Mouse (Mus musculus): ENCODE data around the gene Magea2. TPM values are rescaled to one million over a fixed set of nuclear protein-coding genes. Genes with fewer than 3 reads are reported as not detected.

The Magea2 gene
- total RNA-seq, 1 experiment, result 0.31 TPM

Other genes with a start within 250 kb of the Magea2 start
- not detected in 2 replicates for gene Cldn34b1, start 203.4 kb downstream of the Magea2 start, total RNA-seq (2012; rRNA removed)
- gene Magea6, start 157.7 kb downstream of the Magea2 start, total RNA-seq (2012; rRNA removed), result 0.36 TPM in 1 of 2 replicates, not detected in the other
- gene Magea3, start 144.2 kb downstream of the Magea2 start, total RNA-seq (2012; rRNA removed), result 0.22 TPM in 1 of 2 replicates, not detected in the other
- 1.1 TPM in 1 of 2 replicates, not detected in the other for gene Magea8, start 97.8 kb downstream of the Magea2 start, total RNA-seq (2012; rRNA removed)
- 1.1 TPM in 1 of 2 replicates, not detected in the other for gene Magea5, start 30.5 kb downstream of the Magea2 start, total RNA-seq (2012; rRNA removed)
- not detected in 2 replicates for gene Magea1, start 3.9 kb downstream of the Magea2 start, total RNA-seq (2012; rRNA removed)
- not detected in 2 replicates for gene Cldn34b2, start 34.7 kb upstream of the Magea2 start, total RNA-seq (2012; rRNA removed)
- gene Sat1, start 122.8 kb upstream of the Magea2 start, total RNA-seq (2012; rRNA removed), result 50.5 and 111 TPM in 2 replicates
- gene Acot9, start 168.8 kb upstream of the Magea2 start, total RNA-seq (2012; rRNA removed), result 44.2 and 60.4 TPM in 2 replicates
- gene Prdx4, start 247.1 kb upstream of the Magea2 start, total RNA-seq (2012; rRNA removed), result 235 and 279 TPM in 2 replicates

All from ES-E14 (cell line).